Mouse (Mus musculus): ENCODE data around the gene Slc34a3.
"Not testable (repeated sequence)": the region's sequence is repeated elsewhere in the genome, so short reads cannot be mapped to it uniquely, and the experiment has no call there.

DNA sequence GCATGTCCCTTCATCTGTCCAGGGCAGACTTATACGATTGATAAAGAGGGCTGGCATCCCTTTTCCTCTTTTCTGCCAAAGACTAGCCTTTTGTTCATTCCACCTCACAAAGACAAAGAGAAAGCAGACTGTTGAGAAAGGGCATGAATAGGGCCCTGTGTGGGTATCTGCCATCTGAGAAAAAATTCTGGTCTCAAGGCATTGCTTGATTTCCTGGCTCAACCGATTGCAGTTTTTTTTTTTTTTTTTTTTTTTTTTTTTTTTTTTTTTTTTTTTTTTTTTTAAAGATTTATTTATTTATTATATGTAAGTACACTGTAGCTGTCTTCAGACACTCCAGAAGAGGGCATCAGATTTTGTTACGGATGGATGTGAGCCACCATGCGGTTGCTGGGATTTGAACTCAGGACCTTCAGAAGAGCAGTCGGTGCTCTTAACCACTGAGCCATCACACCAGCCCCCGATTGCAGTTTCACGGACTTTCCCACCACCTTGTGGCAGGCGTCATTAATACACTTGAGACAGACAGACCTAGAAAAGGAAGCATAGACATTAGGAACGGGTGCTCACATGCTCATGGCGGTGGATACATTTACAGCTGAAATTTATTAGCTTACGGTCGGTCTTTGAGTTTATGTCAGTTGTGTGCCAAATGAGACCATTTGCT, 22.4 kb upstream of the Slc34a3 start:
- not testable (repeated sequence) for TF ChIP-seq CTCF (IDR thresholded peaks at IDR 0.05; ENCODE audit: borderline replicate concordance, extremely low read depth, insufficient read depth, insufficient read length); POLR2A (IDR thresholded peaks at IDR 0.05; ENCODE audit: borderline replicate concordance, extremely low read depth, insufficient read depth, insufficient read length, poor library complexity, severe bottlenecking)
